7 mouse cellular contexts compared by ENCODE assay signal in the genomic region with DNA sequence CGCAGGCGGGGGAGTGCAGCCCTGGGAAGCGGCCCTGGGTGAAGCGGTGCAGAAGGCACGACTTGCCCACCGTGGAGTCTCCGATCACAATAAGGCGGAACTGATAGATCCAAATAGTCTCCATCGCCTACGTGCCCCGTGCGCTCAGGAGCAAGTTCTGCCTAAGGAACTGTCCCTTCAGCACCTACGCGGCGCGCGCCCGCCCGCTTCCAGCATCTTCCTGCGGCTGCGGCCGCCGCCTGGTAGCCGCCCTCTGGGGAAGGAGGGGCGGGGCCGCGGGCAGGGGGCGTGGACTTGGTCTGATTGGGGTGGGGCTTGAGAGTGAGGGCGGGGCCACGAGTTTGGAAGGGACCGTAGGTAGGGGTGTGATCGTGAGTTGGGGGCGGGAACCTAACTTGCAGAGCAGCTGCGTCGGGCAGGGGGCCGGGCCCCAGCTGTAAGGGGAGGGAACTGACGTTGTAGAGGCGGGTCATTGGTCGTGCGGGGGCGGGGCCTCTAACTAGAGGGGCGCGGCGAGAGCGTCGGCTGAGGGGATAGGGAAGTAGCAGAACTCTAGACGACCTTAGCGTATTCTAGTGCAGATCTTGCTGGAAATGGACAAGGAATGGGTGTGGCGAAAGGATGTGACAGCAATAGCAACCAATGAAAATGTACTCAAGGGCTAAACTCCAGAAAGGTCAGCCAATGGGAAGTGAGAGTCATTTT. TPM values are rescaled to one million over a fixed set of nuclear protein-coding genes. Genes with fewer than 3 reads are reported as not detected.
DNase-seq lines count a peak whose midpoint lies in the region; ATAC-seq and TF ChIP-seq lines count a peak whose summit lies in the region.

Rab39 (minus strand) TSS at position 241 of the 705 bp plus-strand sequence.

- peak; percentile 89 for ATAC-seq in embryonic facial prominence, embryonic 12.5 days (ENCODE audit: insufficient number of reproducible peaks, insufficient read depth, low FRiP score, low TSS enrichment)
- ATAC-seq in limb, embryonic 12.5 days (ENCODE audit: insufficient number of reproducible peaks, insufficient read depth, low FRiP score, low TSS enrichment, low read depth) = peak; percentile 93
- ATAC-seq in midbrain, embryonic 14.5 days (ENCODE audit: low FRiP score, low TSS enrichment) = peak; percentile 94

- H3K4me3 ChIP-seq in embryonic facial prominence, embryonic 12.5 days = peak within 1 kb of the TSS; percentile 50
- peak within 1 kb of the TSS; percentile 12; the same call in 1 of the 2 replicates for H3K4me3 ChIP-seq in kidney, adult 2 months (ENCODE audit: insufficient read depth, low read depth, low read length)
- H3K4me3 ChIP-seq in limb, embryonic 12.5 days (replicated peaks) = peak within 1 kb of the TSS; percentile 49
- peak within 1 kb of the TSS; percentile 65 for H3K4me3 ChIP-seq in midbrain, embryonic 14.5 days (replicated peaks; ENCODE audit: low read depth, low read length)

- peak; percentile 78 to 84 for DNase-seq in adrenal gland, postnatal 36 days
- DNase-seq in heart, adult 18-20 months = peak; percentile 65 to 82
- peak; percentile 67 for DNase-seq in kidney, adult 2 months
- DNase-seq in midbrain, embryonic 14.5 days = peak; percentile 90
- peak; percentile 69 for DNase-seq in spleen, adult 12 weeks (ENCODE audit: low spot score)

- H3K4me1 ChIP-seq in embryonic facial prominence, embryonic 12.5 days = 0 out of 2 replicates have a peak, but pooled peaks cover 4% of the 10 kb centered on the region
- H3K4me1 ChIP-seq in kidney, adult 2 months (ENCODE audit: control insufficient read depth, insufficient read depth, low read length) = no peaks in the 10 kb centered on the region
- peaks cover 8% of the 10 kb centered on the region; the same call in 1 of the 2 replicates for H3K4me1 ChIP-seq in limb, embryonic 12.5 days (replicated peaks)
- peaks cover 5% of the 10 kb centered on the region; the same call in 1 of the 2 replicates for H3K4me1 ChIP-seq in midbrain, embryonic 14.5 days (ENCODE audit: control insufficient read depth, insufficient read depth, low read length)

- under 1% methylated on average over 49 of the region's 49 CpGs for WGBS in embryonic facial prominence, embryonic 12.5 days
- WGBS in kidney, adult 2 months = 2% methylated on average over 49 of the region's 49 CpGs
- under 1% methylated on average over 49 of the region's 49 CpGs for WGBS in limb, embryonic 12.5 days
- under 1% methylated on average over 49 of the region's 49 CpGs for WGBS in midbrain, embryonic 14.5 days

- TF ChIP-seq POLR2A in kidney, adult 2 months (IDR thresholded peaks at IDR 0.05; ENCODE audit: low read depth, low read length) = no peak

- no peaks in the 10 kb centered on the region for H3K9me3 ChIP-seq in embryonic facial prominence, embryonic 12.5 days
- no peaks in the 10 kb centered on the region for H3K9me3 ChIP-seq in limb, embryonic 12.5 days
- H3K9me3 ChIP-seq in midbrain, embryonic 14.5 days (ENCODE audit: control insufficient read depth, low read length) = no peaks in the 10 kb centered on the region

- no peaks in the 10 kb centered on the region for H3K36me3 ChIP-seq in embryonic facial prominence, embryonic 12.5 days
- no peaks in the 10 kb centered on the region for H3K36me3 ChIP-seq in kidney, adult 2 months (ENCODE audit: control insufficient read depth, insufficient read depth, low read length)
- H3K36me3 ChIP-seq in limb, embryonic 12.5 days = no peaks in the 10 kb centered on the region
- no peaks in the 10 kb centered on the region for H3K36me3 ChIP-seq in midbrain, embryonic 14.5 days (ENCODE audit: control insufficient read depth, insufficient read depth, low read length)

- H3K27me3 ChIP-seq in embryonic facial prominence, embryonic 12.5 days = no peaks in the 10 kb centered on the region
- H3K27me3 ChIP-seq in kidney, adult 2 months (replicated peaks; ENCODE audit: control insufficient read depth, insufficient read depth, low read length) = no peaks in the 10 kb centered on the region; the same call in 1 of the 2 replicates
- H3K27me3 ChIP-seq in limb, embryonic 12.5 days = peaks cover 21% of the 10 kb centered on the region
- no peaks in the 10 kb centered on the region for H3K27me3 ChIP-seq in midbrain, embryonic 14.5 days (ENCODE audit: control insufficient read depth, insufficient read depth, low read length)

- no peak for TF ChIP-seq CTCF in kidney, adult 2 months (conservative IDR thresholded peaks at IDR 0.05; ENCODE audit: insufficient read depth, insufficient read length, low read depth, low read length)

- peak within 1 kb of the TSS; percentile 91 for H3K4me2 ChIP-seq in embryonic facial prominence, embryonic 12.5 days (replicated peaks)
- H3K4me2 ChIP-seq in limb, embryonic 12.5 days = peak within 1 kb of the TSS; percentile 90
- H3K4me2 ChIP-seq in midbrain, embryonic 14.5 days (ENCODE audit: low read length) = peak within 1 kb of the TSS; percentile 75

- H3K9ac ChIP-seq in embryonic facial prominence, embryonic 12.5 days = no peak within 1 kb of the TSS; the same call in 1 of the 2 replicates
- 0 out of 2 replicates have a peak within 1 kb of the TSS, but pooled peaks have one; percentile 5 for H3K9ac ChIP-seq in limb, embryonic 12.5 days (replicated peaks)
- H3K9ac ChIP-seq in midbrain, embryonic 14.5 days (replicated peaks; ENCODE audit: low read length) = peak within 1 kb of the TSS; percentile 65

- H3K27ac ChIP-seq in embryonic facial prominence, embryonic 12.5 days = no peak within 1 kb of the TSS
- no peak within 1 kb of the TSS for H3K27ac ChIP-seq in kidney, adult 2 months (ENCODE audit: insufficient read depth, low read depth, low read length)
- H3K27ac ChIP-seq in limb, embryonic 12.5 days = no peak within 1 kb of the TSS
- H3K27ac ChIP-seq in midbrain, embryonic 14.5 days (replicated peaks; ENCODE audit: low read depth, low read length) = 0 out of 2 replicates have a peak within 1 kb of the TSS, but pooled peaks have one; percentile 26

RNA-seq across cellular contexts. Expression of gene Rab39, which starts in this region (rescaled TPM):
- under 1 TPM; 0.43 to 0.59 TPM for total RNA-seq in adrenal gland, postnatal 36 days (2021)
- 0.97 and 1.3 TPM in 2 replicates for polyA plus RNA-seq in embryonic facial prominence, embryonic 12.5 days (2016; fragmentation: Nextera tagmentation; extraction: Ambion mirVana)
- under 1 TPM; 0.23 to 0.25 TPM for total RNA-seq in heart, adult 18-20 months (2021)
- 0.08 and 0.11 TPM in 2 replicates for polyA plus RNA-seq in kidney, adult 2 months (2012; rRNA removed)
- 0.24 and 0.41 TPM in 2 replicates for polyA plus RNA-seq in limb, embryonic 12.5 days (2016; fragmentation: Nextera tagmentation; extraction: Ambion mirVana)
- 2.8 and 3.0 TPM in 2 replicates for polyA plus RNA-seq in midbrain, embryonic 14.5 days (2014; fragmentation: Nextera tagmentation; extraction: Ambion mirVana)

Comparison
In these comparisons a context has a peak if more than half of its experiments do, and no peak if none do; other contexts are left out.
1. Peak in DNase-seq in adrenal gland, postnatal 36 days; RNA of the gene not detected or under 1 TPM.
2. Peak in DNase-seq in heart, adult 18-20 months; RNA of the gene not detected or under 1 TPM.
3. Peak in DNase-seq and H3K4me3 ChIP-seq in kidney, adult 2 months; RNA of the gene not detected or under 1 TPM.
4. Peak in ATAC-seq, H3K4me3 ChIP-seq, H3K9ac ChIP-seq and H3K4me2 ChIP-seq in limb, embryonic 12.5 days; RNA of the gene not detected or under 1 TPM.
5. H3K4me3 ChIP-seq: peak in every context shown above with its lines; median percentile 65 in midbrain, embryonic 14.5 days; 50 in embryonic facial prominence, embryonic 12.5 days; 49 in limb, embryonic 12.5 days; 12 in kidney, adult 2 months.